In genomic region chr9:50496546-50496945, GRCm38 (mm10) we compare ENCODE assay signal across 13 mouse cellular contexts. TPM values are rescaled to one million over a fixed set of nuclear protein-coding genes. Genes with fewer than 3 reads are reported as not detected.
DNase-seq lines count a peak whose midpoint lies in the region; ATAC-seq and TF ChIP-seq lines count a peak whose summit lies in the region.
"Had no signal": no experiment of that assay in that cellular context is flagged by ENCODE, and none has a peak within 500 bp of the region (broad histone marks: within the 10 kb centered on the region; RNA-seq: fewer than 3 reads in every experiment).

No protein-coding gene starts in this region.

- DNase-seq in heart, postnatal 10 days, result no peak
- DNase-seq in lung, postnatal 25 days (ENCODE audit: low spot score), result peak; percentile 37
- no peak for DNase-seq in lung, postnatal 4 days
- DNase-seq in gastrocnemius, adult 2 months, result no peak
- DNase-seq: cerebellum, adult 18-20 months; kidney, adult 18-20 months had no signal

- intact Hi-C loops in heart, postnatal 10 days (cut with DNase I), result no loop called here
- intact Hi-C loops in gastrocnemius, adult 2 months (cut with DNase I), result no loop called here

- H3K9me3 ChIP-seq in heart, embryonic 14.5 days (ENCODE audit: control insufficient read depth, low read length), result no peaks in the 10 kb centered on the region
- no peaks in the 10 kb centered on the region for H3K9me3 ChIP-seq in embryonic facial prominence, embryonic 13.5 days
- no peaks in the 10 kb centered on the region for H3K9me3 ChIP-seq in stomach, embryonic 16.5 days (replicated peaks; ENCODE audit: control insufficient read depth, low read length)
- H3K9me3 ChIP-seq: limb, embryonic 13.5 days; midbrain, embryonic 12.5 days had no signal

- no peak overlapping the region; a peak in 1 of 4 replicates for H3K27ac ChIP-seq in heart, embryonic 14.5 days (replicated peaks in 1 of 2; ENCODE audit: control insufficient read depth in 1 of 2, insufficient read depth in 1 of 2, low read depth in 2 of 2, low read length in 2 of 2)
- H3K27ac ChIP-seq in embryonic facial prominence, embryonic 13.5 days, result no peak overlapping the region
- H3K27ac ChIP-seq in stomach, embryonic 16.5 days (ENCODE audit: low read length), result no peak overlapping the region
- H3K27ac ChIP-seq in gastrocnemius, adult 2 months, result no peak overlapping the region
- H3K27ac ChIP-seq: limb, embryonic 13.5 days; midbrain, embryonic 12.5 days had no signal

- peak overlapping the region; percentile 2; the same call in 1 of the 2 replicates for H3K9ac ChIP-seq in heart, embryonic 14.5 days (ENCODE audit: low read length)
- peak overlapping the region; percentile 21; the same call in 1 of the 2 replicates for H3K9ac ChIP-seq in embryonic facial prominence, embryonic 13.5 days
- H3K9ac ChIP-seq in stomach, embryonic 16.5 days (ENCODE audit: low read length), result 0 out of 2 replicates have a peak overlapping the region, but pooled peaks have one; percentile 3
- H3K9ac ChIP-seq: limb, embryonic 13.5 days had no signal

- no peaks in the 10 kb centered on the region for H3K27me3 ChIP-seq in heart, embryonic 14.5 days (ENCODE audit: control insufficient read depth, insufficient read depth, low read length)
- H3K27me3 ChIP-seq in embryonic facial prominence, embryonic 13.5 days, result no peaks in the 10 kb centered on the region
- H3K27me3 ChIP-seq in stomach, embryonic 16.5 days (ENCODE audit: control insufficient read depth, insufficient read depth, low read length), result no peaks in the 10 kb centered on the region
- H3K27me3 ChIP-seq: limb, embryonic 13.5 days; midbrain, embryonic 12.5 days had no signal

- H3K4me3 ChIP-seq in heart, embryonic 14.5 days (ENCODE audit: control insufficient read depth in 1 of 2, insufficient read depth in 1 of 2, low read depth in 1 of 2, low read length in 2 of 2), result no peak overlapping the region
- H3K4me3 ChIP-seq in embryonic facial prominence, embryonic 13.5 days, result no peak overlapping the region
- H3K4me3 ChIP-seq in stomach, embryonic 16.5 days (replicated peaks; ENCODE audit: low read length), result no peak overlapping the region
- H3K4me3 ChIP-seq in gastrocnemius, adult 2 months, result no peak overlapping the region
- H3K4me3 ChIP-seq: limb, embryonic 13.5 days; midbrain, embryonic 12.5 days had no signal

- ATAC-seq in heart, embryonic 14.5 days (ENCODE audit: insufficient number of reproducible peaks, insufficient read depth, low FRiP score, low read depth), result no peak
- no peak for ATAC-seq in embryonic facial prominence, embryonic 13.5 days (ENCODE audit: insufficient number of reproducible peaks, insufficient read depth, low FRiP score, low TSS enrichment, low read depth)
- no peak for ATAC-seq in stomach, embryonic 16.5 days (ENCODE audit: insufficient read depth, low FRiP score)
- ATAC-seq: forebrain, embryonic 16.5 days had no signal

- H3K36me3 ChIP-seq in heart, embryonic 14.5 days (ENCODE audit: control insufficient read depth, insufficient read depth, low read length), result no peaks in the 10 kb centered on the region
- no peaks in the 10 kb centered on the region for H3K36me3 ChIP-seq in embryonic facial prominence, embryonic 13.5 days
- no peaks in the 10 kb centered on the region for H3K36me3 ChIP-seq in stomach, embryonic 16.5 days (ENCODE audit: control insufficient read depth, insufficient read depth, low read length)
- H3K36me3 ChIP-seq: limb, embryonic 13.5 days; midbrain, embryonic 12.5 days had no signal

- WGBS in heart, embryonic 14.5 days, result 22% methylated on average over 6 of the region's 6 CpGs
- 14% methylated on average over 6 of the region's 6 CpGs for WGBS in embryonic facial prominence, embryonic 13.5 days
- 23% methylated on average over 6 of the region's 6 CpGs for WGBS in stomach, embryonic 16.5 days

- H3K4me2 ChIP-seq in heart, embryonic 14.5 days (ENCODE audit: low read length), result peak overlapping the region; percentile 31; the same call in 1 of the 2 replicates
- H3K4me2 ChIP-seq in embryonic facial prominence, embryonic 13.5 days, result peak overlapping the region; percentile 3
- H3K4me2 ChIP-seq in stomach, embryonic 16.5 days (ENCODE audit: low read depth, low read length), result peak overlapping the region; percentile 0; the same call in 1 of the 2 replicates
- H3K4me2 ChIP-seq: limb, embryonic 13.5 days had no signal

- TF ChIP-seq CTCF in gastrocnemius, adult 2 months (IDR thresholded peaks at IDR 0.05), result no peak

- peaks cover 13 to 19% of the 10 kb centered on the region in 2 experiments for H3K4me1 ChIP-seq in heart, embryonic 14.5 days (ENCODE audit: control insufficient read depth in 2 of 2, insufficient read depth in 2 of 2, low read length in 2 of 2)
- peaks cover 15% of the 10 kb centered on the region; the same call in 1 of the 2 replicates for H3K4me1 ChIP-seq in embryonic facial prominence, embryonic 13.5 days
- peaks cover 14% of the 10 kb centered on the region; the same call in 1 of the 2 replicates for H3K4me1 ChIP-seq in stomach, embryonic 16.5 days (ENCODE audit: control insufficient read depth, insufficient read depth, low read length)
- H3K4me1 ChIP-seq: limb, embryonic 13.5 days had no signal

RNA-seq across cellular contexts. Expression of gene Plet1, which starts 2.2 kb away (rescaled TPM):
- 0.15 and 0.31 TPM in 2 replicates for polyA plus RNA-seq in heart, embryonic 14.5 days (2014; fragmentation: Nextera tagmentation; extraction: Ambion mirVana)
- total RNA-seq in heart, postnatal 10 days (2021), result 1 to 10 TPM; 1.2 to 2.6 TPM
- polyA plus RNA-seq in embryonic facial prominence, embryonic 13.5 days (2015; fragmentation: Nextera tagmentation; extraction: Ambion mirVana), result 0.59 and 1.1 TPM in 2 replicates
- polyA plus RNA-seq in stomach, embryonic 16.5 days (2015; fragmentation: Nextera tagmentation; extraction: Ambion mirVana), result 17.9 and 25.0 TPM in 2 replicates
- under 1 TPM in 1 of 2 experiments, not detected in 1; 0.36 TPM for total RNA-seq in gastrocnemius, adult 2 months (2021)
- total RNA-seq: gastrocnemius, postnatal 4 days had no signal

RNA-seq across cellular contexts. Expression of gene Pts, which starts 32.0 kb away (rescaled TPM):
- 88.7 and 98.4 TPM in 2 replicates for polyA plus RNA-seq in heart, embryonic 14.5 days (2014; fragmentation: Nextera tagmentation; extraction: Ambion mirVana)
- total RNA-seq in heart, postnatal 10 days (2021), result 10 to 100 TPM; 31.7 to 36.8 TPM
- polyA plus RNA-seq in embryonic facial prominence, embryonic 13.5 days (2015; fragmentation: Nextera tagmentation; extraction: Ambion mirVana), result 79.4 and 87.9 TPM in 2 replicates
- 85.1 and 91.8 TPM in 2 replicates for polyA plus RNA-seq in stomach, embryonic 16.5 days (2015; fragmentation: Nextera tagmentation; extraction: Ambion mirVana)
- total RNA-seq in gastrocnemius, adult 2 months (2021), result 10 to 100 TPM; 10.4 to 11.9 TPM

RNA-seq across cellular contexts. Expression of gene Il18, which starts 58.1 kb away (rescaled TPM):
- polyA plus RNA-seq in heart, embryonic 14.5 days (2014; fragmentation: Nextera tagmentation; extraction: Ambion mirVana), result 4.5 and 5.5 TPM in 2 replicates
- 1 to 10 TPM; 1.3 to 2.5 TPM for total RNA-seq in heart, postnatal 10 days (2021)
- 5.1 TPM in 2 replicates for polyA plus RNA-seq in embryonic facial prominence, embryonic 13.5 days (2015; fragmentation: Nextera tagmentation; extraction: Ambion mirVana)
- polyA plus RNA-seq in stomach, embryonic 16.5 days (2015; fragmentation: Nextera tagmentation; extraction: Ambion mirVana), result 21.1 and 24.3 TPM in 2 replicates
- 1 to 10 TPM in 1 of 2 experiments, under 1 TPM in 1; 0.87 to 1.0 TPM for total RNA-seq in gastrocnemius, adult 2 months (2021)

RNA-seq across cellular contexts. Expression of gene Bco2, which starts 58.4 kb away (rescaled TPM):
- polyA plus RNA-seq in heart, embryonic 14.5 days (2014; fragmentation: Nextera tagmentation; extraction: Ambion mirVana), result 0.12 TPM in 1 of 2 replicates, not detected in the other
- under 1 TPM; 0.19 to 0.20 TPM for total RNA-seq in heart, postnatal 10 days (2021)
- 0.15 and 0.40 TPM in 2 replicates for polyA plus RNA-seq in embryonic facial prominence, embryonic 13.5 days (2015; fragmentation: Nextera tagmentation; extraction: Ambion mirVana)
- 2.0 and 2.2 TPM in 2 replicates for polyA plus RNA-seq in stomach, embryonic 16.5 days (2015; fragmentation: Nextera tagmentation; extraction: Ambion mirVana)
- total RNA-seq in gastrocnemius, adult 2 months (2021), result under 1 TPM; 0.26 to 0.45 TPM
